Mouse (Mus musculus) midbrain, embryonic 14.5 days (tissue): Measurements from ENCODE around the gene Fgfr1op. TPM values are rescaled to one million over a fixed set of nuclear protein-coding genes. Genes with fewer than 3 reads are reported as not detected.

Experiments
- ATAC-seq: fragments of 200-750 bp; cut with Nextera tagmentation; 2 replicates; pipeline ENCODE4 v1.8.0; 2017; ENCODE audit warnings: moderate number of reproducible peaks, moderate library complexity; ENCODE audit not compliant: low FRiP score, low TSS enrichment
- DNase-seq: peaks from one replicate; pipeline ENCODE4 v3.0.0-alpha.2; 2015
- H3K27ac ChIP-seq: fragments of 300-500 bp; sonication (generic); replicated peaks from 2 replicates; pipeline ENCODE4 v1.5.1; 2014; ENCODE audit warnings: mild to moderate bottlenecking, low read depth, low read length, moderate library complexity
- H3K27me3 ChIP-seq: fragments of 300-500 bp; sonication (generic); 2 replicates; pipeline ENCODE4 v1.6.1; 2014; ENCODE audit warnings: low read length, control low read depth, mixed read lengths; ENCODE audit not compliant: control insufficient read depth, insufficient read depth
- H3K36me3 ChIP-seq: fragments of 300-500 bp; sonication (generic); 2 replicates; pipeline ENCODE4 v1.6.1; 2014; ENCODE audit warnings: low read length, control low read depth; ENCODE audit not compliant: control insufficient read depth, insufficient read depth
- H3K4me1 ChIP-seq: fragments of 300-500 bp; sonication (generic); 2 replicates; pipeline ENCODE4 v1.6.1; 2014; ENCODE audit warnings: mild to moderate bottlenecking, antibody characterized with exemption, low read length, control low read depth; ENCODE audit not compliant: control insufficient read depth, insufficient read depth
- H3K4me2 ChIP-seq: fragments of 300-500 bp; sonication (generic); 2 replicates; pipeline ENCODE4 v1.6.1; 2014; ENCODE audit warnings: mild to moderate bottlenecking, low read length, moderate library complexity
- H3K4me3 ChIP-seq: fragments of 300-500 bp; sonication (generic); replicated peaks from 2 replicates; pipeline ENCODE4 v1.5.1; 2014; ENCODE audit warnings: low read depth, low read length
- H3K9ac ChIP-seq: fragments of 300-500 bp; sonication (generic); replicated peaks from 2 replicates; pipeline ENCODE4 v1.6.1; 2014; ENCODE audit warnings: mild to moderate bottlenecking, low read length, moderate library complexity
- H3K9me3 ChIP-seq: fragments of 300-500 bp; sonication (generic); 2 replicates; pipeline ENCODE4 v1.6.1; 2016; ENCODE audit warnings: low read length, control low read depth, mixed read lengths; ENCODE audit not compliant: control insufficient read depth
- WGBS: fragments of 180-500 bp; shearing (Covaris S2); extraction: QIAGEN DNeasy Blood & Tissue Kit; methylation state at CpG from one replicate; pipeline ENCODE4 v1.1.7; 2014; 5-methylcytosine and 5-hydroxymethylcytosine counted together
- polyA plus RNA-seq: library from polyadenylated mRNA; unstranded; fragments of >200 nt; fragmentation: Nextera tagmentation; extraction: Ambion mirVana; gene quantifications from 2 replicates; pipeline ENCODE4 v1.2.1, GENCODE M21; 2014

Fgfr1op gene
- polyA plus RNA-seq, 1 experiment from 2014 or later = 31.7 TPM

- no peak overlapping the region for H3K27ac ChIP-seq
- H3K9me3 ChIP-seq = no peaks in the 10 kb centered on the region
- H3K27me3 ChIP-seq = no peaks in the 10 kb centered on the region
- DNase-seq (no peak), ATAC-seq (no peak)
- H3K4me2 ChIP-seq = no peak overlapping the region
- H3K9ac ChIP-seq = no peak overlapping the region
- H3K36me3 ChIP-seq = no peaks in the 10 kb centered on the region
- no peak overlapping the region for H3K4me3 ChIP-seq
- H3K4me1 ChIP-seq = no peaks in the 10 kb centered on the region
- 79% methylated on average over 4 of the region's 4 CpGs for WGBS
These were observed 60.4 kb downstream of the Fgfr1op start for GRCm38 (mm10) chr17:8225746-8226145.

DNA sequence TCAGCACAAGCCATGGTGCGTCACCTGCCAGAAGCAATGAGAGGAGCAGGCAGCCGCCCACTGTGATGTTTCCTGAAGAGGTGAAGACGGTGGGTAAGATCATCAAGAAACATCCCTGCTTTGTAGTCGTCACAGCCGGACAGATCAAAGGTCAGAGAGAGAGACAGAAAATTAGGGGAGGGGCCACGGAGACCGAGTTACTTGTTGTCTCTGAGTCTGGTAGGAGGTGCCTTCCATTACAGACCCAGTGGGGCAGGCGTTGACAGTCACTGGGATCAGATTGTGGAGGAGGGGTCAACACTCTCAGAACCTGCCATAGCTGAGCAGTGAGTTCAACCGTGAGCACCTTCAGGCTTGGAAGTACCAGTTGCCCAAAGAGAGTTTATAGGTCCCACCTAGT is 63.3 kb downstream of the Fgfr1op start:
- Histone ChIP-seq H3K36me3 (no peaks in the 10 kb centered on the region), H3K27ac (no peak overlapping the region), H3K9ac (no peak overlapping the region), H3K27me3 (no peaks in the 10 kb centered on the region), H3K4me1 (no peaks in the 10 kb centered on the region), H3K9me3 (no peaks in the 10 kb centered on the region), H3K4me3 (no peak overlapping the region), H3K4me2 (no peak overlapping the region)
- ATAC-seq (no peak), DNase-seq (no peak)
- WGBS = 37% methylated on average over 9 of the region's 9 CpGs

- WGBS = 97% methylated on average over 3 of the region's 3 CpGs
- Histone ChIP-seq H3K9ac (no peak overlapping the region), H3K4me1 (no peaks in the 10 kb centered on the region), H3K36me3 (no peaks in the 10 kb centered on the region), H3K4me2 (no peak overlapping the region), H3K27ac (no peak overlapping the region), H3K4me3 (no peak overlapping the region), H3K27me3 (no peaks in the 10 kb centered on the region), H3K9me3 (no peaks in the 10 kb centered on the region)
- no peak for ATAC-seq
- DNase-seq = no peak
These were observed 64.3 kb downstream of the Fgfr1op start for GRCm38 (mm10) chr17:8229607-8230006.

DNA sequence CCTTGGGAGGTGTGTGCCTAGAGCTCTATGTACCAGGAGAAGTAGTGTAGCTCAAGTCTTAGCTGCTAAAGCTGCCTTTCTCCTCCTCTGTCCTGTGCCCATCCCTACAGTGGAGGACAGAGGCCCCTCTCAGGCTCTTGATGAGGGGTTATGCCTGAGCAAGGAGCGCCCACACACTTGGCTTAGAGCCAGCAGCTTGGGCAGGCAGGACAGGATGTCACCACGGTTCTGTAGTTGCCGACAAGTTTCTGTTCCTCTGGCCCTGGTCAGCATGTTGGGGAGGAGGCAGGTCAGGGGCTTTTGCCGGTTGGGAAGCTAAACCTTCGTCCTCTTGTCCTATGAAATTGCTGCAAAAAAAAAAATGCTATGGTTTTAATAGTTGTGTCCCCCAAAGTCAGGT is 66.8 kb downstream of the Fgfr1op start:
- Histone ChIP-seq H3K4me1 (no peaks in the 10 kb centered on the region), H3K4me3 (no peak overlapping the region), H3K9me3 (no peaks in the 10 kb centered on the region), H3K36me3 (no peaks in the 10 kb centered on the region), H3K4me2 (no peak overlapping the region), H3K9ac (no peak overlapping the region), H3K27me3 (no peaks in the 10 kb centered on the region), H3K27ac (no peak overlapping the region)
- DNase-seq = no peak
- no peak for ATAC-seq
- WGBS = 80% methylated on average over 5 of the region's 5 CpGs

DNA sequence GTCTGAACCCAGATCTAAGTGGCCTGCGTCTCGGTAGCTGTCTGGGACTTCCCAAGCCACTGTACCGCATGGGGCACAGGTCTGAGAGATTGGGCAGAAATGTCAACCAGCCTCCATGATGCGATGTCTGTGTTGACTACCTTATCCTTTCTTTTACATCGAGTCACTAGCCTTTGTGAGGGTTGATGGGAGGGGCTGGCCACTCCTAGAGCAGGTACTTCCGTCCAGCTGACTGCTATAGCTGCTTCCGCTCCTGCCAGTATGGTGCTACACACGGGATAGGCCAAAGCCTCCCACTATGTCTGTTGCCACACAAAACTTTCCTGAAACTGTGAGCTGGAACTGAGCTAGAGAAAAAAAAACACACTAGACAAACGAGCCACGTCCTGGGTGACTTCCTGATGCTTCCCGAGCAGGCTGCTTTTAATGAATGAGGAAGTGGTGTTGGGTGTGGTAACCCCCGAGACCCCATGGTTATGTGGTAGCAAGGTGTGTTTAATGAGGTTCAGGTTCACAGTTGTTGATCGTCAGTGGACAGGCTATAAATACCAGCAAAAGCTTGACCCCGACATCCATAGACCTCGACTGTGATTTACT is 68.4 kb downstream of the Fgfr1op start:
- Histone ChIP-seq H3K36me3 (no peaks in the 10 kb centered on the region), H3K27me3 (no peaks in the 10 kb centered on the region), H3K4me2 (no peak overlapping the region), H3K9ac (no peak overlapping the region), H3K4me1 (no peaks in the 10 kb centered on the region), H3K27ac (no peak overlapping the region), H3K4me3 (no peak overlapping the region), H3K9me3 (no peaks in the 10 kb centered on the region)
- no peak for DNase-seq
- 84% methylated on average over 15 of the region's 15 CpGs for WGBS
- no peak for ATAC-seq

DNA sequence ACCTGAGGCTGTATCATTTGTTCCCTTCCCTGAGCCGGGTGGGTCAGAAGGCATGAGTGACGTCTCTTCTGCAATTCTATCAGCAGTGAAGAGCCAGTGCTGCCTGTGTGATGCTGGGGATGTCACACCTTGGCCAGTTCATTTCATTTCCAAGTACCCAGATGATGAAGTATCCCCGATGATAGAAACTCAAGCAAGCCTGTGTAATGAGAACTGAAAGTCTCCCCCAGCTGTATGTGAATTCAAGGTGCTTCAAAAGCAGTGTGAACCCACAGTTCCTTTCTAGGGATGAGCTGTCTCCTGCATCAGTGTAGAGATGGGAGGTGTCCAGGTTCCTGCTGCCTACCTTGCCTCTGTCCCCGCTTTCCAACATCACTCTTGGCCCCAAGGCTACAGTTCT is 69.2 kb downstream of the Fgfr1op start:
- ATAC-seq (no peak), DNase-seq (no peak)
- Histone ChIP-seq H3K9ac (no peak overlapping the region), H3K27me3 (no peaks in the 10 kb centered on the region), H3K9me3 (no peaks in the 10 kb centered on the region), H3K4me1 (no peaks in the 10 kb centered on the region), H3K4me3 (no peak overlapping the region), H3K36me3 (no peaks in the 10 kb centered on the region), H3K27ac (no peak overlapping the region), H3K4me2 (no peak overlapping the region)
- 89% methylated on average over 4 of the region's 4 CpGs for WGBS

DNA sequence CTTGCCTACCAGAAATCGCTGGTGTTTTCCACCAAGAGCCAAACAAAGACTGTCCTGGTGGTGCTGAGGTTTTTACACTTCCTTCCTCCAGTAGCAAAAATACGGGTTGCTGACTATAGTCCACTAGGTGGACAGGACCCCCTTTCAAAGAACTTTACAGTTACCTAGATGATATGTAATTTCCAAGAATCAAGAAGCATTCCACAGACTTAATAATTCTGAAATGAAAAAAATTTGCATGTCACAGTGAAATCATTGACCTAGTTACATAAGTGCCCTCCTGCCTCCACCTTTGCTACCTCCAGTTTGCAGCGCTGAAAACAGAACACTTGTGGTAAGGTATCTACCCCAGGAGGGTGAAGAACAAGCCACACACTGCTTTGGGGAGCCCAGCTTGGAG is 70.4 kb downstream of the Fgfr1op start, which contains the start of gene Ccr6:
Ccr6 (plus strand) TSS at position 301 of the 400 bp plus-strand sequence.
- no peaks in the 10 kb centered on the region for H3K4me1 ChIP-seq
- no peak within 1 kb of the TSS for H3K4me2 ChIP-seq
- H3K9ac ChIP-seq = no peak within 1 kb of the TSS
- H3K27ac ChIP-seq = no peak within 1 kb of the TSS
- no peak for DNase-seq
- 86% methylated on average over 3 of the region's 3 CpGs for whole genome bisulfite sequencing
- H3K9me3 ChIP-seq = no peaks in the 10 kb centered on the region
- no peaks in the 10 kb centered on the region for H3K36me3 ChIP-seq
- H3K4me3 ChIP-seq = no peak within 1 kb of the TSS
- H3K27me3 ChIP-seq = no peaks in the 10 kb centered on the region
- ATAC-seq = no peak

DNA sequence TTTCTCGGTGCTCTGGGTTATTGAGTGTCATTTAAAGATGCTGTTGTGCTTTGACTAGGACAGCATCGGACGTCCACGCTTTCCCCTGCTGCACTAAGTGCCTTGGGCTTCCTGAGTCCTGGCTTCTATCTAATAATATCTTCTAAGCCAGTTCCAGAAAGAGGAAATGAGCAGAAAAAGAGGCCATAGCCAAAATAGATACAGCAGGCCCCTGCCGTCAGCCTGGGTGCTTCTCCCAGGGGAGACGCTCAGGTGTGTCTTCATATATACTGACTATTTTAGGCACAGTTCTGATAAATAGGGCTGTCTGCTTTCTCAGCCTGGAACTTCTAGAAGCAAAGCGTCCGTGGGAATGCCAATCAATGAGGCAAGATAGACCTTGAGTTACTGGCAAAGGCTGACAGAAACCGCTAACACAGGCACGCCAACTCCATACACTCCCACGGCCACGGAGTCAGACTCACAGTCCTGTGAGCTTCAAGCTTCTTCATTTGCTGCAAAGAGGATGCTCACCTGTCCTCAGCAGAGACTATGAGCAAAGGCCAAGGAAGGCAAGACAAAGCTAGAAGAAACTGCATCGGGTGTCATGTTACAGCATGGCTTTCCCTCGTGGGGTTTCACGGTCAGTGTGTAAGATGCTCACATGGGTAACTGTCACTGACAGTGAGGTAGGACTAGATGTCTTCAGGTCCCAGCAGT is 72.9 kb downstream of the Fgfr1op start:
- 83% methylated on average over 15 of the region's 15 CpGs for WGBS
- Histone ChIP-seq H3K9me3 (no peaks in the 10 kb centered on the region), H3K27me3 (no peaks in the 10 kb centered on the region), H3K36me3 (no peaks in the 10 kb centered on the region), H3K4me1 (no peaks in the 10 kb centered on the region), H3K27ac (no peak overlapping the region), H3K4me2 (no peak overlapping the region), H3K4me3 (no peak overlapping the region), H3K9ac (no peak overlapping the region)
- no peak for DNase-seq
- ATAC-seq = no peak

DNA sequence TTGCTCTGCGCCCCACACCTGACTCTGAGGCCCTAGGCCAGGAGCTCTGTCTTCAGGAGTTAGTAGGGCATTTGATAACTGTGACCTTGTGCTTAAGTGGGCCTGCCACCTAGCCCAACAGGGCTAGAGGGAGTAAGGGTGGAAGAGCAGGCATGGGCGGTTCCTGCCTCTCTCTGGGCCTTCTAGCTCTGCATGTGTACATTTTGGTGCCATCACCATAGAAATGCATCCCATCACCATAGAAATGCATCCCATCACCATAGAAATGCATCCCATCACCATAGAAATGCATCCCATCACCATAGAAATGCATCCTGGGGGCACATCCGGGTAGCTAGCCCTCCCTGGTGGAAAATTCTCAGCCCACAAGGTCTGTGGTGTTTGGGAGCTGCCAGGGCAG is 74.3 kb downstream of the Fgfr1op start:
- H3K9me3 ChIP-seq = no peaks in the 10 kb centered on the region
- H3K4me1 ChIP-seq = no peaks in the 10 kb centered on the region
- H3K27me3 ChIP-seq = no peaks in the 10 kb centered on the region
- H3K4me3 ChIP-seq = no peak overlapping the region
- 68% methylated on average over 3 of the region's 3 CpGs for WGBS
- no peak overlapping the region for H3K27ac ChIP-seq
- DNase-seq (no peak), ATAC-seq (no peak)
- H3K4me2 ChIP-seq = no peak overlapping the region
- no peak overlapping the region for H3K9ac ChIP-seq
- H3K36me3 ChIP-seq = no peaks in the 10 kb centered on the region
